Mouse (Mus musculus) liver, embryonic 14.5 days (tissue): ENCODE results near the gene Tmcc1. TPM values are rescaled to one million over a fixed set of nuclear protein-coding genes. Genes with fewer than 3 reads are reported as not detected.
"Not testable (repeated sequence)": the region's sequence is repeated elsewhere in the genome, so short reads cannot be mapped to it uniquely, and the experiment has no call there.

Experiments used
- ATAC-seq: fragments of 200-750 bp; cut with Nextera tagmentation; 2 replicates; pipeline ENCODE4 v1.8.0; 2017; ENCODE audit warnings: moderate number of reproducible peaks, mild to moderate bottlenecking, moderate library complexity; ENCODE audit not compliant: insufficient read depth
- DNase-seq, 3 experiments: peaks; one replicate each; pipeline ENCODE4 v3.0.0-alpha.2; 2012 to 2013; ENCODE audit warnings: low read depth in 3 of 3, low spot score in 3 of 3
- H3K27ac ChIP-seq: fragments of 300-500 bp; sonication (generic); 2 replicates; pipeline ENCODE4 v1.5.1; 2014; ENCODE audit warnings: moderate library complexity, mild to moderate bottlenecking, control low read depth, inconsistent platforms
- H3K27me3 ChIP-seq: fragments of 300-500 bp; sonication (generic); 2 replicates; pipeline ENCODE4 v1.6.1; 2014; ENCODE audit warnings: mild to moderate bottlenecking, low read length, moderate library complexity; ENCODE audit not compliant: control insufficient read depth, insufficient read depth
- H3K36me3 ChIP-seq: fragments of 300-500 bp; sonication (generic); replicated peaks from 2 replicates; pipeline ENCODE4 v1.6.1; 2014; ENCODE audit warnings: low read depth; ENCODE audit not compliant: control insufficient read depth, insufficient read depth
- H3K4me1 ChIP-seq, 2 experiments: fragments of 200-500 bp in 1 of 2; fragments of 300-500 bp in 1 of 2; sonication (generic) in 1 of 2; replicated peaks; 2 replicates each; pipeline ENCODE4 v1.6.1; 2012 to 2014; ENCODE audit warnings: antibody characterized with exemption in 1 of 2, inconsistent platforms in 1 of 2, low read length in 1 of 2; ENCODE audit not compliant: control insufficient read depth in 2 of 2, insufficient read depth in 2 of 2
- H3K4me2 ChIP-seq: fragments of 300-500 bp; sonication (generic); 2 replicates; pipeline ENCODE4 v1.6.1; 2014; ENCODE audit warnings: low read depth, mild to moderate bottlenecking, control low read depth, moderate library complexity
- H3K4me3 ChIP-seq, 2 experiments: fragments of 200-500 bp in 1 of 2; fragments of 300-500 bp in 1 of 2; sonication (generic) in 1 of 2; 2 replicates each; pipeline ENCODE4 v1.5.1; 2012 to 2014; ENCODE audit warnings: low read depth in 2 of 2, low read length in 2 of 2, mild to moderate bottlenecking in 2 of 2, control low read depth in 1 of 2, inconsistent platforms in 1 of 2, moderate library complexity in 1 of 2; ENCODE audit not compliant: insufficient read depth in 1 of 2
- H3K9ac ChIP-seq: fragments of 300-500 bp; sonication (generic); replicated peaks from 2 replicates; pipeline ENCODE4 v1.6.1; 2014; ENCODE audit warnings: mild to moderate bottlenecking, control low read depth, moderate library complexity
- H3K9me3 ChIP-seq: fragments of 300-500 bp; sonication (generic); 2 replicates; pipeline ENCODE4 v1.6.1; 2016; ENCODE audit warnings: low read length, mixed read lengths; ENCODE audit not compliant: control insufficient read depth
- CTCF ChIP-seq: IDR thresholded peaks from 2 replicates; pipeline ENCODE4 v1.5.1; 2016; ENCODE audit warnings: antibody characterized with exemption, low read depth, control low read depth
- EP300 ChIP-seq: IDR thresholded peaks from 2 replicates; pipeline ENCODE4 v1.6.1; 2016; ENCODE audit warnings: antibody characterized with exemption, low read depth
- WGBS: fragments of 180-500 bp; shearing (Covaris S2); extraction: QIAGEN DNeasy Blood & Tissue Kit; methylation state at CpG from one replicate; pipeline ENCODE4 v1.1.7; 2014; ENCODE audit not compliant: insufficient replicate concordance; 5-methylcytosine and 5-hydroxymethylcytosine counted together
- polyA plus RNA-seq, 2 experiments: library from polyadenylated mRNA; depleted of rRNA in 1 of 2; stranded (reverse) in 1 of 2; unstranded in 1 of 2; fragments of >200 nt; fragmentation: Nextera tagmentation in 1 of 2; extraction: Ambion mirVana in 1 of 2; gene quantifications; 2 replicates each; pipeline versions ENCODE4 v1.2.1 to v1.2.3; 2012 to 2014

Gene Tmcc1
- polyA plus RNA-seq, 2 experiments: 2.6 to 3.2 TPM

DNA sequence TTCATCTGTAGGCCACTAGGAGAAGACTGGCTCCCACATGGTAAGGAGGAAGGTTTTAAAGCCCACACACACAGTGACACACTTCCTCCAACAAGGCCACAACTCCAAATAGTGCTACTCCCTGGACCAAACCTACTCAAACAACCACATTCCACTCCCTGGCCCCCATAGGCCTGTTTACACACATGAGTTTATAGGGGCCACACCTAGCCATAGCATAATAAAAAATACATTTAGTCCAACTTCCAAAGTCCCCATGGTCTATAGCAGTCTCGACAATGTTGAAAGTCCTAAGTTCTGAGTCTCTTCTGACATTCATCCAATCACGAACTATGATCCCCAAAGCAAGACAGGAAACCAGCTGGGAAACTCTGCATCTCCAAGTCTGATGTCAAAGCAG is 14.9 kb downstream of the Tmcc1 start:
- TF ChIP-seq EP300 (no peak), CTCF (no peak)
- no peak overlapping the region for H3K9ac ChIP-seq
- WGBS: 58% methylated on average over 2 of the region's 2 CpGs
- H3K4me3 ChIP-seq: no peak overlapping the region
- no peaks in the 10 kb centered on the region for H3K36me3 ChIP-seq
- no peaks in the 10 kb centered on the region for H3K4me1 ChIP-seq
- H3K9me3 ChIP-seq: no peaks in the 10 kb centered on the region
- no peak for ATAC-seq
- H3K4me2 ChIP-seq: no peak overlapping the region
- DNase-seq: no peak
- H3K27ac ChIP-seq: no peak overlapping the region
- H3K27me3 ChIP-seq: no peaks in the 10 kb centered on the region

- WGBS: 72% methylated on average over 35 of the region's 37 CpGs
- not testable (repeated sequence) for DNase-seq, H3K4me3 ChIP-seq
These were observed 19.7 kb downstream of the Tmcc1 start for GRCm38 (mm10) chr6:116173511-116174099.

GRCm38 (mm10) chr6:116166383-116166782 is 26.9 kb downstream of the Tmcc1 start:
- DNase-seq (no peak), ATAC-seq (no peak)
- no peaks in the 10 kb centered on the region for H3K4me1 ChIP-seq
- no peak overlapping the region for H3K27ac ChIP-seq
- H3K9ac ChIP-seq: no peak overlapping the region
- H3K9me3 ChIP-seq: no peaks in the 10 kb centered on the region
- no peak overlapping the region for H3K4me2 ChIP-seq
- WGBS: 79% methylated on average over 1 of the region's 1 CpGs
- H3K36me3 ChIP-seq: no peaks in the 10 kb centered on the region
- H3K4me3 ChIP-seq: no peak overlapping the region
- no peak for TF ChIP-seq EP300
- no peak for TF ChIP-seq CTCF
- H3K27me3 ChIP-seq: no peaks in the 10 kb centered on the region

More at GRCm38 (mm10) chr6:116173511-116174099, 19.7 kb downstream of the Tmcc1 start:
- not testable (repeated sequence) for H3K9me3 ChIP-seq, H3K4me2 ChIP-seq, H3K4me1 ChIP-seq, H3K9ac ChIP-seq, H3K27me3 ChIP-seq, H3K27ac ChIP-seq, H3K36me3 ChIP-seq, ATAC-seq

DNA sequence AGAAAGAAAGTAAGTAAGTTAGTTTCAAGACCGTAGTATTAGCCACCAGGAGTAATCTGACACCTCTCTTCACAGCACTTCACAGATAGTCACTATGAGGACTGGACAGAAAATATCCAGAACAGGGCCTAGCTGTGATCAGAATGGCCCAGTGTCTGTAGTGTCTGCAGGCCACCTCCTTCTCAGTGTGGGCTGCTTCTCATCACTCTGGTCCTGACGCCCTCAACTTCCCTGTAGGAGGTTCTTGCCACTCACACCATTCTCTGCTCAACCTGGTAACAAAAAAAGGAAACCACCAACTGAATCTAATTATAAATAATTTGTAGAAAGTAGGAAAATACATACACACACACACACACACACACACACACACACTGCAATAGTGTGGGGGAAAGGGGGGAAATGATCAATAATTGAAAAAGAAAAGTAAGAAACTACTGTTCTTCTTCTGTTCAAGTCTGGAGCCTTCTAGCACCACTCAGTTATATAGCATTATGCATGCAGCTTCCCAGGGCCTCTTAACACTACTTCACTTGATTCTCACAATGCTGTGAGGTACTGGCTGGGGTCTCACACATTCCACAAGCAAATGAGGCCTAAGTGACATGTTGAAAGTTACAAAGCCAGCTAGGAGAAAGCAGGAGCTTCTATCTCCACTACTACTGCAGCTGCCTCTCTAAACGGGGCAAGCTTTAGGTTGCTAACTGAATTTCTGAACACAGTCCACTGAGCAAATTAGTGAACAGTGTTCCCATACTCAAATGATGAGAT is 38.2 kb downstream of the Tmcc1 start:
- no peaks in the 10 kb centered on the region for H3K4me1 ChIP-seq
- ATAC-seq (no peak), DNase-seq (no peak)
- WGBS: 53% methylated on average over 3 of the region's 3 CpGs
- H3K4me3 ChIP-seq: no peak overlapping the region
- H3K9me3 ChIP-seq: no peaks in the 10 kb centered on the region
- H3K27me3 ChIP-seq: no peaks in the 10 kb centered on the region
- TF ChIP-seq CTCF (no peak), EP300 (no peak)
- H3K4me2 ChIP-seq: no peak overlapping the region
- no peak overlapping the region for H3K9ac ChIP-seq
- no peaks in the 10 kb centered on the region for H3K36me3 ChIP-seq
- H3K27ac ChIP-seq: no peak overlapping the region

- H3K9me3 ChIP-seq: no peaks in the 10 kb centered on the region
- no peak overlapping the region for H3K4me3 ChIP-seq
- no peak overlapping the region for H3K9ac ChIP-seq
- H3K4me2 ChIP-seq: no peak overlapping the region
- H3K4me1 ChIP-seq: no peaks in the 10 kb centered on the region
- no peak overlapping the region for H3K27ac ChIP-seq
- WGBS: 61% methylated on average over 1 of the region's 1 CpGs
- ATAC-seq (no peak), DNase-seq (no peak)
- no peaks in the 10 kb centered on the region for H3K27me3 ChIP-seq
- no peaks in the 10 kb centered on the region for H3K36me3 ChIP-seq
- TF ChIP-seq EP300 (no peak), CTCF (no peak)
These were observed 45.9 kb downstream of the Tmcc1 start for GRCm38 (mm10) chr6:116147386-116147785.
